Mouse (Mus musculus): ENCODE measurements at regions not wholly inside any gene's neighbourhood (a gene's known extent, or its start where the extent isn't known, plus 50 kb on each side); places are given as distances from the start of the nearest gene placed in this dataset.

- TF ChIP-seq CTCF (IDR thresholded peaks at IDR 0.05; ENCODE audit: borderline replicate concordance, insufficient read depth, low read length) = no peak
- TF ChIP-seq POLR2A (IDR thresholded peaks at IDR 0.05; ENCODE audit: low read depth, low read length) = no peak
Measured at GRCm38 (mm10) chr11:19221442-19221841, 202.7 kb upstream of the Meis1 start.

Measured in embryonic fibroblast, embryonic 13.5 days (primary cell).